Mouse (Mus musculus) bone marrow macrophage, adult 2 months (primary cell): ENCODE results near the gene Copg2.

Experiments
- CTCF ChIP-seq: IDR thresholded peaks from 2 replicates; pipeline ENCODE4 v1.5.1; 2012; ENCODE audit warnings: low read depth, mild to moderate bottlenecking, low read length, moderate library complexity
- POLR2A ChIP-seq: IDR thresholded peaks from 2 replicates; pipeline ENCODE4 v1.6.1; 2012; ENCODE audit warnings: mild to moderate bottlenecking, low read depth, low read length, borderline replicate concordance

GRCm38 (mm10) chr6:30939264-30939663, 42.7 kb upstream of the Copg2 start:
- TF ChIP-seq POLR2A (no peak), CTCF (no peak)
